Mouse (Mus musculus): ENCODE measurements at regions not wholly inside any gene's neighbourhood (a gene's known extent, or its start where the extent isn't known, plus 50 kb on each side); places are given as distances from the start of the nearest gene placed in this dataset.

- intact Hi-C loops (cut with DNase I), result no loop called here
- no peak for DNase-seq (ENCODE audit: extremely low spot score in 1 of 2, low spot score in 2 of 2)
- no peak for TF ChIP-seq CTCF (IDR thresholded peaks at IDR 0.05)
- H3K27ac ChIP-seq, result no peak overlapping the region
- H3K4me3 ChIP-seq, result no peak overlapping the region
Measured at GRCm38 (mm10) chr1:186354742-186355141, 237.6 kb upstream of the Lyplal1 start.

- no peak for TF ChIP-seq CTCF (IDR thresholded peaks at IDR 0.05)
- Histone ChIP-seq H3K27ac (no peak overlapping the region), H3K4me3 (no peak overlapping the region)
- intact Hi-C loops (cut with DNase I), result no loop called here
- DNase-seq (ENCODE audit: extremely low spot score in 1 of 2, low spot score in 2 of 2), result no peak
Measured at GRCm38 (mm10) chr1:186354072-186354471, 237.0 kb upstream of the Lyplal1 start.

- DNase-seq (ENCODE audit: extremely low spot score in 1 of 2, low spot score in 2 of 2), result no peak
- no peak overlapping the region for H3K4me3 ChIP-seq
- TF ChIP-seq CTCF (IDR thresholded peaks at IDR 0.05), result no peak
- intact Hi-C loops (cut with DNase I), result no loop called here
- H3K27ac ChIP-seq, result no peak overlapping the region
Measured at GRCm38 (mm10) chr1:186350381-186350780, 233.3 kb upstream of the Lyplal1 start.

GRCm38 (mm10) chr1:186349966-186350365, 232.9 kb upstream of the Lyplal1 start:
- TF ChIP-seq CTCF (IDR thresholded peaks at IDR 0.05), result no peak
- DNase-seq (ENCODE audit: extremely low spot score in 1 of 2, low spot score in 2 of 2), result no peak
- intact Hi-C loops (cut with DNase I), result no loop called here
- Histone ChIP-seq H3K4me3 (no peak overlapping the region), H3K27ac (no peak overlapping the region)

GRCm38 (mm10) chr1:186347413-186348147, 230.5 kb upstream of the Lyplal1 start:
- no peak for DNase-seq (ENCODE audit: extremely low spot score in 1 of 2, low spot score in 2 of 2)
- H3K27ac ChIP-seq, result no peak overlapping the region
- intact Hi-C loops (cut with DNase I), result no loop called here
- H3K4me3 ChIP-seq, result no peak overlapping the region
- no peak for TF ChIP-seq CTCF (IDR thresholded peaks at IDR 0.05)

- DNase-seq (ENCODE audit: extremely low spot score in 1 of 2, low spot score in 2 of 2), result peak in 1 of 2 experiments; percentile 14
- no peak for TF ChIP-seq CTCF (IDR thresholded peaks at IDR 0.05)
- intact Hi-C loops (cut with DNase I), result loop anchor here (2.0 kb wide), 1 partner anchor 85 kb away; no protein-coding TSS in a partner anchor
- H3K27ac ChIP-seq, result no peak overlapping the region
- H3K4me3 ChIP-seq, result no peak overlapping the region
Measured at GRCm38 (mm10) chr1:186345449-186345848, 228.3 kb upstream of the Lyplal1 start.

- no peak for TF ChIP-seq CTCF (IDR thresholded peaks at IDR 0.05)
- H3K4me3 ChIP-seq, result no peak overlapping the region
- intact Hi-C loops (cut with DNase I), result no loop called here
- DNase-seq (ENCODE audit: extremely low spot score in 1 of 2, low spot score in 2 of 2), result no peak
- no peak overlapping the region for H3K27ac ChIP-seq
Measured at GRCm38 (mm10) chr1:186342931-186343506, 225.9 kb upstream of the Lyplal1 start.

- intact Hi-C loops (cut with DNase I), result no loop called here
- Histone ChIP-seq H3K27ac (no peak overlapping the region), H3K4me3 (no peak overlapping the region)
- TF ChIP-seq CTCF (IDR thresholded peaks at IDR 0.05), result no peak
- no peak for DNase-seq (ENCODE audit: extremely low spot score in 1 of 2, low spot score in 2 of 2)
Measured at GRCm38 (mm10) chr1:186342391-186342790, 225.3 kb upstream of the Lyplal1 start.

GRCm38 (mm10) chr1:186341878-186342277, 224.8 kb upstream of the Lyplal1 start:
- H3K4me3 ChIP-seq, result no peak overlapping the region
- DNase-seq (ENCODE audit: extremely low spot score in 1 of 2, low spot score in 2 of 2), result no peak
- TF ChIP-seq CTCF (IDR thresholded peaks at IDR 0.05), result no peak
- intact Hi-C loops (cut with DNase I), result no loop called here
- no peak overlapping the region for H3K27ac ChIP-seq

- no peak for DNase-seq (ENCODE audit: extremely low spot score in 1 of 2, low spot score in 2 of 2)
- TF ChIP-seq CTCF (IDR thresholded peaks at IDR 0.05), result no peak
- H3K27ac ChIP-seq, result no peak overlapping the region
- intact Hi-C loops (cut with DNase I), result no loop called here
- no peak overlapping the region for H3K4me3 ChIP-seq
Measured at GRCm38 (mm10) chr1:186340701-186341100, 223.6 kb upstream of the Lyplal1 start.

GRCm38 (mm10) chr1:186317285-186317684, 200.2 kb upstream of the Lyplal1 start:
- H3K27ac ChIP-seq, result no peak overlapping the region
- no peak for TF ChIP-seq CTCF (IDR thresholded peaks at IDR 0.05)
- intact Hi-C loops (cut with DNase I), result no loop called here
- H3K4me3 ChIP-seq, result no peak overlapping the region
- DNase-seq (ENCODE audit: extremely low spot score in 1 of 2, low spot score in 2 of 2), result no peak

- intact Hi-C loops (cut with DNase I), result no loop called here
Measured at GRCm38 (mm10) chr1:186314180-186314579, 197.1 kb upstream of the Lyplal1 start.

GRCm38 (mm10) chr1:186312698-186313097, 195.6 kb upstream of the Lyplal1 start:
- Histone ChIP-seq H3K4me3 (no peak overlapping the region), H3K27ac (no peak overlapping the region)
- intact Hi-C loops (cut with DNase I), result no loop called here
- no peak for TF ChIP-seq CTCF (IDR thresholded peaks at IDR 0.05)
- DNase-seq (ENCODE audit: extremely low spot score in 1 of 2, low spot score in 2 of 2), result no peak

More at GRCm38 (mm10) chr1:186314180-186314579, 197.1 kb upstream of the Lyplal1 start:
- Histone ChIP-seq H3K4me3 (no peak overlapping the region), H3K27ac (no peak overlapping the region)
- no peak for DNase-seq (ENCODE audit: extremely low spot score in 1 of 2, low spot score in 2 of 2)
- no peak for TF ChIP-seq CTCF (IDR thresholded peaks at IDR 0.05)
